ENCODE assay signal across 24 mouse cellular contexts in genomic region chr4:89082838-89083237, GRCm38 (mm10). TPM values are rescaled to one million over a fixed set of nuclear protein-coding genes. Genes with fewer than 3 reads are reported as not detected.
A peak's percentile ranks its signal among the peaks of the same experiment; 100 is the strongest.
DNase-seq lines count a peak whose midpoint lies in the region; ATAC-seq and TF ChIP-seq lines count a peak whose summit lies in the region.
"Had no signal": no experiment of that assay in that cellular context is flagged by ENCODE, and none has a peak within 500 bp of the region (broad histone marks: within the 10 kb centered on the region; RNA-seq: fewer than 3 reads in every experiment).

No protein-coding gene starts in this region.

- DNase-seq in 416B (ENCODE audit: low read depth) = peak; percentile 21
- DNase-seq in gastrocnemius, postnatal 14 days = no peak
- DNase-seq in frontal cortex, postnatal 25 days (ENCODE audit: low spot score in 2 of 2) = no peak
- no peak for DNase-seq in spleen, postnatal 4 days (ENCODE audit: low spot score in 2 of 2)
- DNase-seq: adrenal gland, adult 8-10 months; adrenal gland, postnatal 14 days; adrenal gland, postnatal 36 days; B cell, adult 2 months; cerebellum, adult 11-12 months; cerebellum, adult 2 months; cerebellum, adult 9-10 months; cerebellum, postnatal 10 days; cerebellum, postnatal 25 days had no signal

- no peaks in the 10 kb centered on the region for H3K36me3 ChIP-seq in intestine, embryonic 15.5 days
- no peaks in the 10 kb centered on the region for H3K36me3 ChIP-seq in intestine, postnatal 0 days (ENCODE audit: control insufficient read depth, insufficient read depth)
- H3K36me3 ChIP-seq: embryonic facial prominence, embryonic 10.5 days; embryonic facial prominence, embryonic 12.5 days; G1E had no signal

- no peaks in the 10 kb centered on the region for H3K4me1 ChIP-seq in intestine, embryonic 15.5 days (replicated peaks)
- no peaks in the 10 kb centered on the region for H3K4me1 ChIP-seq in intestine, postnatal 0 days (replicated peaks; ENCODE audit: control insufficient read depth, insufficient read depth, low read length)
- H3K4me1 ChIP-seq: embryonic facial prominence, embryonic 10.5 days; embryonic facial prominence, embryonic 12.5 days; forebrain, embryonic 13.5 days had no signal

- no peak for TF ChIP-seq CTCF in intestine, postnatal 0 days (IDR thresholded peaks at IDR 0.05; ENCODE audit: low read depth)

- no peaks in the 10 kb centered on the region for H3K9me3 ChIP-seq in intestine, embryonic 15.5 days
- H3K9me3 ChIP-seq in intestine, postnatal 0 days (ENCODE audit: control insufficient read depth) = no peaks in the 10 kb centered on the region
- H3K9me3 ChIP-seq: embryonic facial prominence, embryonic 10.5 days; embryonic facial prominence, embryonic 12.5 days; forebrain, embryonic 13.5 days had no signal

- 0 out of 2 replicates have a peak, but pooled peaks have one; percentile 43 for ATAC-seq in intestine, embryonic 15.5 days
- peak; percentile 59; the same call in 1 of the 2 replicates for ATAC-seq in intestine, postnatal 0 days
- ATAC-seq: activated CD4-positive, CD25-positive, alpha-beta regulatory T cell, adult 4 months; CD4-positive, CD25-positive, alpha-beta regulatory T cell, adult 4 months; forebrain, embryonic 13.5 days; forebrain, embryonic 16.5 days; Patski had no signal

- H3K4me3 ChIP-seq in intestine, embryonic 15.5 days (replicated peaks) = no peak overlapping the region
- no peak overlapping the region for H3K4me3 ChIP-seq in intestine, postnatal 0 days (ENCODE audit: low read depth, low read length)
- H3K4me3 ChIP-seq: embryonic facial prominence, embryonic 10.5 days; embryonic facial prominence, embryonic 12.5 days; forebrain, embryonic 13.5 days had no signal

- H3K4me2 ChIP-seq in intestine, embryonic 15.5 days (replicated peaks) = no peak overlapping the region
- H3K4me2 ChIP-seq in intestine, postnatal 0 days (replicated peaks; ENCODE audit: low read depth) = no peak overlapping the region
- H3K4me2 ChIP-seq: embryonic facial prominence, embryonic 12.5 days; forebrain, embryonic 13.5 days had no signal

- H3K9ac ChIP-seq in intestine, embryonic 15.5 days = no peak overlapping the region
- H3K9ac ChIP-seq in intestine, postnatal 0 days (ENCODE audit: low read depth, low read length) = no peak overlapping the region
- H3K9ac ChIP-seq: embryonic facial prominence, embryonic 12.5 days; forebrain, embryonic 13.5 days had no signal

- no peaks in the 10 kb centered on the region for H3K27me3 ChIP-seq in intestine, embryonic 15.5 days (replicated peaks)
- no peaks in the 10 kb centered on the region for H3K27me3 ChIP-seq in intestine, postnatal 0 days (replicated peaks; ENCODE audit: control insufficient read depth, insufficient read depth, low read length)
- H3K27me3 ChIP-seq: CH12.LX; embryonic facial prominence, embryonic 12.5 days; forebrain, embryonic 13.5 days; Patski had no signal

- intact Hi-C loops in gastrocnemius, postnatal 14 days (cut with DNase I; ENCODE audit: low total_unique reads) = no loop called here

- WGBS in intestine, embryonic 15.5 days = 52% methylated on average over 3 of the region's 3 CpGs
- WGBS in intestine, postnatal 0 days = 37% methylated on average over 3 of the region's 3 CpGs

- H3K27ac ChIP-seq in intestine, embryonic 15.5 days = no peak overlapping the region
- no peak overlapping the region for H3K27ac ChIP-seq in intestine, postnatal 0 days (ENCODE audit: low read depth, low read length)
- H3K27ac ChIP-seq: embryonic facial prominence, embryonic 10.5 days; embryonic facial prominence, embryonic 12.5 days; forebrain, embryonic 13.5 days had no signal

RNA-seq across cellular contexts. Expression of gene Mtap, which starts 54.1 kb away (rescaled TPM):
- 53.7 and 60.5 TPM in 2 replicates for polyA plus RNA-seq in intestine, embryonic 15.5 days (2015; fragmentation: Nextera tagmentation; extraction: Ambion mirVana)
- polyA plus RNA-seq in intestine, postnatal 0 days (2015; fragmentation: Nextera tagmentation; extraction: Ambion mirVana) = 12.5 and 13.2 TPM in 2 replicates
- 10 to 100 TPM; 12.4 to 14.8 TPM for total RNA-seq in gastrocnemius, postnatal 14 days (2021)
- total RNA-seq: CH12.LX had no signal
- polyA plus RNA-seq: G1E had no signal
